Mouse (Mus musculus) ES-E14 (cell line): ENCODE measurements at regions not wholly inside any gene's neighbourhood (a gene's known extent, or its start where the extent isn't known, plus 50 kb on each side); places are given as distances from the start of the nearest gene placed in this dataset.

Experiments
- CHD2 ChIP-seq: IDR thresholded peaks from 2 replicates; pipeline ENCODE4 v1.6.1; 2014; ENCODE audit warnings: mild to moderate bottlenecking, low read depth, low read length, inconsistent platforms
- HCFC1 ChIP-seq: IDR thresholded peaks from 2 replicates; pipeline ENCODE4 v1.6.1; 2012; ENCODE audit warnings: low read length, inconsistent platforms, borderline replicate concordance; ENCODE audit not compliant: insufficient read depth
- MAFK ChIP-seq: IDR thresholded peaks from 2 replicates; pipeline ENCODE4 v1.6.1; 2014; ENCODE audit warnings: mild to moderate bottlenecking, low read depth, low read length, inconsistent platforms; ENCODE audit not compliant: insufficient read depth
- ZNF384 ChIP-seq: IDR thresholded peaks from 2 replicates; pipeline ENCODE4 v1.6.1; 2012; ENCODE audit warnings: low read depth, low read length, inconsistent platforms

DNA sequence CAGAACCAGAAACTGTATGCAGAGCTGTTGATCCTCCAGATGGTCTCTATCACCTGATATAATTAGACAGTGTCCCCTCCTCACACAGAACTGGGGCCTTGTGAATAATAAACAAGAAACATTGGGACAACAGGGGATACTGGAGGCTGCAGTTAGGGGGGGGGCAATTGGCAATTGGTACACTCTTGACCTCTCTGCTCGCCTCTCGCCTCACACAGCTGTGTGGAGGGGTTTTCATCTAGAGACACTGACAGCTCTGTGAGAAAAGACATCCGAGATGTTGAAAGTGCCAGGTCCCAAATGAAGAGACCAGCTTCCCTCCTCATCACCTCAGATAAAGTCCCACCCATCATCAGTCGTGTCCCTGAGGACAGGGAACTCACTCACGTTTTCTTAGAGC, 277.7 kb upstream of the Xylt1 start:
- TF ChIP-seq HCFC1, result no peak
- TF ChIP-seq MAFK, result no peak
- no peak for TF ChIP-seq CHD2
- no peak for TF ChIP-seq ZNF384
